Mouse (Mus musculus): ENCODE measurements around the gene H2-Aa. TPM values are rescaled to one million over a fixed set of nuclear protein-coding genes. Genes with fewer than 3 reads are reported as not detected.
A peak's percentile ranks its signal among the peaks of the same experiment; 100 is the strongest.

Gene H2-Aa
- polyA plus RNA-seq, 1 experiment from 2014 or later = 0.11 TPM

DNA sequence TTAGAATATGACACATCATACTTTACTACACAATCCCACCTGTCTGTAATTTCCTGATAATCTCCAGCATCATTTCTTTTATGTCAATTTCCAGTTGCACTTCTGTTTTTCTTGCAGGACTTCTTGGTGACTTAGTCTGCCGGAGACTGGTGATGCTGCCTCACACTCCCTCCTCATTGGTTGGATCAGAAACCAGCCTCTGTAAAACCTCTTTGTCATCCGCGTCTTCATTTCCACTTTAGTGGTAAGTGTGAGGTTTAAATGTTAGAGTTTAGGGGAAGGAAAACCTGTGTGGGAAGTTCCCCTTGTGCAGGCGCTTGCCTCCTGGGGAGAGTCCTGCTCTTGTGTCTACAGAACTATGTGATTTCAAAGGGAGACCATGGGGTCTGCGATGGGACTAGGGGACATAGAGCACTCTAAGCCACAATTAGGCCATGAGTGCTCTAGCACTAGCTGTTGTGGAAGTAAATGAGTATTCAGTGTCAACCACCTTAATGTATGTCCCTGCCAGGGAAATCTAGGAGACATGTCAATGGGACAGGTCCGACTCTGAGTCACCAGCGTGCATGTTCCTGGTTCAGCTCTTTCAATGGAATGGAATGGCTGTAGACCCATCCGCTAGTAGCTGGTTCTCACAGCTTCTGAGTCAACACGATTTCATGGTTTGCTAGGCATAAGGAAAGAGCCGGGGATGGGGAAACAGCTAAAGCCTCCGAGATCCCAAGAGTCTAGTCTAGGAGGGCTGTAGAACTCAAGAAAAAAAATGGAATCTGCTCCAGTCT lies 29.8 kb downstream of the H2-Aa start, which contains the start of gene H2-Ab1:
H2-Ab1 (plus strand) TSS at position 96 of the 782 bp plus-strand sequence.
- Histone ChIP-seq H3K27me3 (replicated peaks) (peaks cover 54% of the 10 kb centered on the region), H3K9ac (no peak within 1 kb of the TSS), H3K4me3 (no peak within 1 kb of the TSS), H3K27ac (no peak within 1 kb of the TSS), H3K36me3 (no peaks in the 10 kb centered on the region), H3K4me1 (no peaks in the 10 kb centered on the region), H3K4me2 (no peak within 1 kb of the TSS), H3K9me3 (replicated peaks) (no peaks in the 10 kb centered on the region)
- ATAC-seq = no peak
- WGBS (ENCODE audit: insufficient replicate concordance) = 59% methylated on average over 11 of the region's 11 CpGs

GRCm38 (mm10) chr17:34256501-34256900 lies 31.1 kb downstream of the H2-Aa start:
- no peaks in the 10 kb centered on the region for H3K9me3 ChIP-seq (replicated peaks)
- H3K27ac ChIP-seq = no peak overlapping the region
- peaks cover 42% of the 10 kb centered on the region for H3K27me3 ChIP-seq (replicated peaks)
- no peak overlapping the region for H3K4me2 ChIP-seq
- ATAC-seq = no peak
- 61% methylated on average over 5 of the region's 5 CpGs for WGBS (ENCODE audit: insufficient replicate concordance)
- no peaks in the 10 kb centered on the region for H3K4me1 ChIP-seq
- H3K4me3 ChIP-seq = no peak overlapping the region
- H3K36me3 ChIP-seq = no peaks in the 10 kb centered on the region
- no peak overlapping the region for H3K9ac ChIP-seq

GRCm38 (mm10) chr17:34251666-34252065 lies 36.0 kb downstream of the H2-Aa start:
- H3K9me3 ChIP-seq (replicated peaks) = no peaks in the 10 kb centered on the region
- H3K9ac ChIP-seq = no peak overlapping the region
- H3K27ac ChIP-seq = no peak overlapping the region
- no peaks in the 10 kb centered on the region for H3K36me3 ChIP-seq
- no peaks in the 10 kb centered on the region for H3K4me1 ChIP-seq
- H3K4me3 ChIP-seq = no peak overlapping the region
- H3K27me3 ChIP-seq (replicated peaks) = peaks cover 19% of the 10 kb centered on the region
- ATAC-seq = no peak
- 49% methylated on average over 4 of the region's 4 CpGs for WGBS (ENCODE audit: insufficient replicate concordance)
- H3K4me2 ChIP-seq = no peak overlapping the region

- Histone ChIP-seq H3K27me3 (replicated peaks) (peaks cover 14% of the 10 kb centered on the region; the same call in 1 of the 2 replicates), H3K9me3 (replicated peaks) (no peaks in the 10 kb centered on the region), H3K4me1 (no peaks in the 10 kb centered on the region), H3K4me2 (no peak overlapping the region), H3K36me3 (no peaks in the 10 kb centered on the region), H3K27ac (no peak overlapping the region), H3K9ac (no peak overlapping the region), H3K4me3 (no peak overlapping the region)
- WGBS (ENCODE audit: insufficient replicate concordance) = 22% methylated on average over 4 of the region's 4 CpGs
- ATAC-seq = no peak
Measured at GRCm38 (mm10) chr17:34249878-34250277, 37.7 kb downstream of the H2-Aa start.

DNA sequence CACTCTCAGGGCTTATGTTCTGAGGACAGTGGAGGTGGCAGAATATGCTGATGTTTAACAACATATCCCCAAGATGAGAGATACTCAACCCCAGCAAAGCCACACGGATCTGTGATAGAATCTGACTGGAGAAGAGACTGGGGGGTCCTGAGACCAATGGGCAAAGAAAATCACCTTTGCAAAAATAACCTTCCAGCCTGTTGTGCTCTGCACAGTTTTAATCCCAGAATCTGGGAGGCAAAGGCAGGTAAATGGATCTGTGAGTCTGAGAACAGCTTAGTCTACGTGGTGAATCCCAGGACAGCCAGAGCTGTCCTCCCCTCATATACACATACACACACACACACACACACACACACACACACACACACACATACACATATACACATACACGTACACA lies 38.3 kb downstream of the H2-Aa start:
- Histone ChIP-seq H3K9me3 (replicated peaks) (no peaks in the 10 kb centered on the region), H3K4me1 (no peaks in the 10 kb centered on the region), H3K36me3 (no peaks in the 10 kb centered on the region), H3K4me3 (no peak overlapping the region), H3K9ac (no peak overlapping the region), H3K4me2 (no peak overlapping the region), H3K27me3 (replicated peaks) (peaks cover 14% of the 10 kb centered on the region; the same call in 1 of the 2 replicates), H3K27ac (no peak overlapping the region)
- ATAC-seq = no peak
- WGBS (ENCODE audit: insufficient replicate concordance) = 31% methylated on average over 3 of the region's 3 CpGs

GRCm38 (mm10) chr17:34248764-34249163 lies 38.9 kb downstream of the H2-Aa start:
- WGBS (ENCODE audit: insufficient replicate concordance) = 19% methylated on average over 2 of the region's 2 CpGs
- Histone ChIP-seq H3K9me3 (replicated peaks) (no peaks in the 10 kb centered on the region), H3K27ac (no peak overlapping the region), H3K4me3 (no peak overlapping the region), H3K4me2 (no peak overlapping the region), H3K4me1 (no peaks in the 10 kb centered on the region), H3K36me3 (no peaks in the 10 kb centered on the region), H3K27me3 (replicated peaks) (peaks cover 9% of the 10 kb centered on the region; the same call in 1 of the 2 replicates), H3K9ac (no peak overlapping the region)
- ATAC-seq = no peak

DNA sequence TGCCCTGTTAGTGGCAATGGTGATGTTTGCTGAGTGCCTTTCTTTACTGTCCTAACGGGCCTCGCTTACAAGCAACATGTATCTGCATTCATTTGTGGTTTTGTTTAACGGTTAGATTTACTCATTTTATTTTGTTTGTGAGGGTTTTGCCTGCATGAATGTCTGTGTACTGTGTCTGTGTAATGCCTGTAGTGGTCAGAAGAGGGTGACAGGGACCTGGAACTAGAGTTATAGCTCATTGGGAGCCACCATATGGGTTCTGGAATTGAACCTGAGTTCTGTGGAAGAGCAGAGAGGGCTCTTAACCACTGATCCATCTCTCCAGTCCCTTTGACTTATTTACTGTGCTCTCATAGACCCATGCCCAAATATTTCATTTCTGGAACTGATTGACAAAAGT lies 40.6 kb downstream of the H2-Aa start:
- Histone ChIP-seq H3K4me1 (no peaks in the 10 kb centered on the region), H3K27me3 (replicated peaks) (peaks cover 8% of the 10 kb centered on the region; the same call in 1 of the 2 replicates), H3K4me3 (no peak overlapping the region), H3K9ac (no peak overlapping the region), H3K9me3 (replicated peaks) (no peaks in the 10 kb centered on the region), H3K27ac (no peak overlapping the region), H3K36me3 (no peaks in the 10 kb centered on the region), H3K4me2 (no peak overlapping the region)
- 64% methylated on average over 3 of the region's 3 CpGs for WGBS (ENCODE audit: insufficient replicate concordance)
- no peak for ATAC-seq

GRCm38 (mm10) chr17:34244656-34245055 lies 43.0 kb downstream of the H2-Aa start:
- Histone ChIP-seq H3K9me3 (replicated peaks) (no peaks in the 10 kb centered on the region), H3K4me3 (no peak overlapping the region), H3K4me1 (no peaks in the 10 kb centered on the region), H3K9ac (no peak overlapping the region), H3K36me3 (no peaks in the 10 kb centered on the region), H3K4me2 (no peak overlapping the region), H3K27ac (no peak overlapping the region), H3K27me3 (replicated peaks) (peaks cover 8% of the 10 kb centered on the region; the same call in 1 of the 2 replicates)
- WGBS (ENCODE audit: insufficient replicate concordance) = 53% methylated on average over 4 of the region's 4 CpGs
- no peak for ATAC-seq

DNA sequence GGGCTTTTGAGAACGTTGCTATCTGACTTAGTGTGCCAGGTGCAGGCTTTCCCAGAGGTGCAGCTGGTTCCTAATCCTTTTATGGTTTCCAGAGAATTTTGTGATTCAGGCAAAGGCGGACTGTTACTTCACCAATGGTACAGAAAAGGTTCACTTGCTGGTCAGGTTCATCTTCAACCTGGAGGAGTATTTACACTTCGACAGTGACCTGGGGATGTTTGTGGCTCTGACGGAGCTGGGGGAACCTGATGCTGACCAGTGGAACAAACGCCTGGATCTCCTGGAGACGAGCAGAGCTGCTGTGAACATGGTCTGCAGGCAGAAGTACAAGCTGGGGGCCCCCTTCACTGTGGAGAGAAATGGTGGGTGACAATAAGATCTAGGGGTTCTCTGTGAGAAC lies 46.7 kb downstream of the H2-Aa start:
- Histone ChIP-seq H3K4me3 (no peak overlapping the region), H3K4me1 (no peaks in the 10 kb centered on the region; the same call in 1 of the 2 replicates), H3K27me3 (replicated peaks) (no peaks in the 10 kb centered on the region; the same call in 1 of the 2 replicates), H3K9me3 (replicated peaks) (no peaks in the 10 kb centered on the region), H3K9ac (no peak overlapping the region), H3K4me2 (no peak overlapping the region), H3K27ac (no peak overlapping the region), H3K36me3 (no peaks in the 10 kb centered on the region)
- ATAC-seq = no peak
- WGBS (ENCODE audit: insufficient replicate concordance) = 66% methylated on average over 6 of the region's 6 CpGs

DNA sequence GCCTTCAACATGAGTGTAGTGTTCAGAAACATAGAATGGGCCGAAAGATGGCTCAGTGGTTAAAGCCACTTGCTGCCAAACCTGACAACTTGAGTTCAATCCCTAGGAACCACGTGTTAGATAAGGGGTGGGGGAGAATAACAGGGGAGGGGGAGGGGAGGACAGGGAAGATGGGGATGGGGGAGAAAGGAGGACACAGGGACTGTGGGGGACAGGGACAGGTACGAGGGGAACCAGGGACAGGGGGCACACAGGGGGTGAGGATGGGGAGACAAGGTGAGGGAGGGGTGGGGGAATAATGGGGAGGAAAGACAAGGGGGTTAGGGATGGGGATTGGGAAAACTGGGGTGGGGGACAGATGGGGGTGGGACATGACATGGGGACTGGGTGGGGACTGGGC lies 47.3 kb downstream of the H2-Aa start:
- no peaks in the 10 kb centered on the region for H3K36me3 ChIP-seq
- H3K9me3 ChIP-seq (replicated peaks) = no peaks in the 10 kb centered on the region
- no peak overlapping the region for H3K4me3 ChIP-seq
- no peaks in the 10 kb centered on the region; the same call in 1 of the 2 replicates for H3K4me1 ChIP-seq
- H3K9ac ChIP-seq = no peak overlapping the region
- no peak for ATAC-seq
- 42% methylated on average over 3 of the region's 3 CpGs for WGBS (ENCODE audit: insufficient replicate concordance)
- no peaks in the 10 kb centered on the region; the same call in 1 of the 2 replicates for H3K27me3 ChIP-seq (replicated peaks)
- H3K27ac ChIP-seq = no peak overlapping the region; the same call in 1 of the 2 replicates
- H3K4me2 ChIP-seq = peak overlapping the region; percentile 26; the same call in 1 of the 2 replicates

DNA sequence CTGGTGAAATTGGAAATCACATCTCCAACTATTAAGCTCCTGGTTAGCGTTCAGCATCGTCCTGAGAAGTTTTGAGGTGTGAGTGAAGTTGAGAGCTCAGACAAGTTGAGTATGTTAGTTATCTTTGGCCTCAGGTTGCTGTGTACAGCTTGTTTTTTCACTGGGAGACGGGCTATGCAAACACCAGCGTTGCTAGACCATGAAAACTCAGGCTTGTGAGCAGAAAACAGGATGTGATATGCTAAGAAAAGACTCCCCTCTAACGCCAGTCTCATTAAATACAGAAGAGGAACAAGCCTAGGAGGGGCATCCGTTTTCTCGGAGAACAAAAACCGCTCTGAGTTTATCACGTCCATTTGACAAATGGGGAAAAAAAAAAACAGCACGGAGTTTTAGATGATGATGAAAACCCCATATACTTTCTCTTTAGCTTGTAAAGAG lies 48.0 kb downstream of the H2-Aa start:
- ATAC-seq = no peak
- Histone ChIP-seq H3K4me1 (no peaks in the 10 kb centered on the region; the same call in 1 of the 2 replicates), H3K27ac (peak overlapping the region; percentile 60; the same call in 1 of the 2 replicates), H3K9ac (no peak overlapping the region), H3K4me2 (peak overlapping the region; percentile 26), H3K4me3 (no peak overlapping the region), H3K27me3 (replicated peaks) (no peaks in the 10 kb centered on the region; the same call in 1 of the 2 replicates), H3K36me3 (no peaks in the 10 kb centered on the region), H3K9me3 (replicated peaks) (no peaks in the 10 kb centered on the region)
- WGBS (ENCODE audit: insufficient replicate concordance) = 21% methylated on average over 10 of the region's 10 CpGs

- H3K27ac ChIP-seq = peak within 1 kb of the TSS; percentile 60; the same call in 1 of the 2 replicates
- peak within 1 kb of the TSS; percentile 26; the same call in 1 of the 2 replicates for H3K4me2 ChIP-seq
- no peaks in the 10 kb centered on the region for H3K36me3 ChIP-seq
- no peak within 1 kb of the TSS for H3K4me3 ChIP-seq
- H3K27me3 ChIP-seq (replicated peaks) = no peaks in the 10 kb centered on the region; the same call in 1 of the 2 replicates
- ATAC-seq = no peak
- H3K4me1 ChIP-seq = no peaks in the 10 kb centered on the region; the same call in 1 of the 2 replicates
- no peak within 1 kb of the TSS for H3K9ac ChIP-seq
- H3K9me3 ChIP-seq (replicated peaks) = no peaks in the 10 kb centered on the region
- WGBS (ENCODE audit: insufficient replicate concordance) = 48% methylated on average over 3 of the region's 3 CpGs
Measured at GRCm38 (mm10) chr17:34238706-34239105, 48.9 kb downstream of the H2-Aa start, which contains the start of gene H2-Ob. Gene H2-Ob (plus strand): TSS chr17:34238903.
